Mouse (Mus musculus) heart, embryonic 14.5 days (tissue): ENCODE data around the gene Gm13272. TPM values are rescaled to one million over a fixed set of nuclear protein-coding genes. Genes with fewer than 3 reads are reported as not detected.
"Not testable (repeated sequence)": the region's sequence is repeated elsewhere in the genome, so short reads cannot be mapped to it uniquely, and the experiment has no call there.

Experiments
- ATAC-seq: fragments of 200-750 bp; cut with Nextera tagmentation; 2 replicates; pipeline ENCODE4 v1.8.0; 2017; ENCODE audit warnings: low read depth, moderate TSS enrichment; ENCODE audit not compliant: insufficient number of reproducible peaks, insufficient read depth, low FRiP score
- H3K27ac ChIP-seq, 2 experiments: fragments of 200-500 bp in 1 of 2; fragments of 300-500 bp in 1 of 2; sonication (generic) in 1 of 2; replicated peaks in 1 of 2; 2 replicates each; pipeline ENCODE4 v1.5.1; 2012 to 2014; ENCODE audit warnings: low read depth in 2 of 2, low read length in 2 of 2, control low read depth in 1 of 2, mild to moderate bottlenecking in 1 of 2, mixed read lengths in 1 of 2; ENCODE audit not compliant: control insufficient read depth in 1 of 2, insufficient read depth in 1 of 2
- H3K27me3 ChIP-seq: fragments of 300-500 bp; sonication (generic); 2 replicates; pipeline ENCODE4 v1.6.1; 2014; ENCODE audit warnings: mild to moderate bottlenecking, low read length, control low read depth; ENCODE audit not compliant: control insufficient read depth, insufficient read depth
- H3K36me3 ChIP-seq: fragments of 300-500 bp; sonication (generic); 2 replicates; pipeline ENCODE4 v1.6.1; 2014; ENCODE audit warnings: mild to moderate bottlenecking, control low read depth, low read length, mixed read lengths; ENCODE audit not compliant: control insufficient read depth, insufficient read depth
- H3K4me1 ChIP-seq, 2 experiments: fragments of 200-500 bp in 1 of 2; fragments of 300-500 bp in 1 of 2; sonication (generic) in 1 of 2; 2 replicates each; pipeline ENCODE4 v1.6.1; 2012 to 2014; ENCODE audit warnings: low read length in 2 of 2, control low read depth in 1 of 2, mixed read lengths in 1 of 2; ENCODE audit not compliant: control insufficient read depth in 2 of 2, insufficient read depth in 2 of 2
- H3K4me2 ChIP-seq: fragments of 300-500 bp; sonication (generic); 2 replicates; pipeline ENCODE4 v1.6.1; 2014; ENCODE audit warnings: mild to moderate bottlenecking, low read length
- H3K4me3 ChIP-seq, 2 experiments: fragments of 200-500 bp in 1 of 2; fragments of 300-500 bp in 1 of 2; sonication (generic) in 1 of 2; 2 replicates each; pipeline ENCODE4 v1.5.1; 2012 to 2014; ENCODE audit warnings: low read length in 2 of 2, mild to moderate bottlenecking in 2 of 2, control low read depth in 1 of 2, low read depth in 1 of 2, moderate library complexity in 1 of 2; ENCODE audit not compliant: control insufficient read depth in 1 of 2, insufficient read depth in 1 of 2
- H3K9ac ChIP-seq: fragments of 300-500 bp; sonication (generic); 2 replicates; pipeline ENCODE4 v1.6.1; 2014; ENCODE audit warnings: mild to moderate bottlenecking, low read length
- H3K9me3 ChIP-seq: fragments of 300-500 bp; sonication (generic); 2 replicates; pipeline ENCODE4 v1.6.1; 2016; ENCODE audit warnings: low read length, control low read depth; ENCODE audit not compliant: control insufficient read depth
- WGBS: fragments of 180-500 bp; shearing (Covaris S2); extraction: QIAGEN DNeasy Blood & Tissue Kit; methylation state at CpG from one replicate; pipeline ENCODE4 v1.1.7; 2014; 5-methylcytosine and 5-hydroxymethylcytosine counted together
- polyA plus RNA-seq: library from polyadenylated mRNA; unstranded; fragments of >200 nt; fragmentation: Nextera tagmentation; extraction: Ambion mirVana; gene quantifications from 2 replicates; pipeline ENCODE4 v1.2.1, GENCODE M21; 2014

Gm13272 gene
- polyA plus RNA-seq, 1 experiment from 2014 or later, result not detected

DNA sequence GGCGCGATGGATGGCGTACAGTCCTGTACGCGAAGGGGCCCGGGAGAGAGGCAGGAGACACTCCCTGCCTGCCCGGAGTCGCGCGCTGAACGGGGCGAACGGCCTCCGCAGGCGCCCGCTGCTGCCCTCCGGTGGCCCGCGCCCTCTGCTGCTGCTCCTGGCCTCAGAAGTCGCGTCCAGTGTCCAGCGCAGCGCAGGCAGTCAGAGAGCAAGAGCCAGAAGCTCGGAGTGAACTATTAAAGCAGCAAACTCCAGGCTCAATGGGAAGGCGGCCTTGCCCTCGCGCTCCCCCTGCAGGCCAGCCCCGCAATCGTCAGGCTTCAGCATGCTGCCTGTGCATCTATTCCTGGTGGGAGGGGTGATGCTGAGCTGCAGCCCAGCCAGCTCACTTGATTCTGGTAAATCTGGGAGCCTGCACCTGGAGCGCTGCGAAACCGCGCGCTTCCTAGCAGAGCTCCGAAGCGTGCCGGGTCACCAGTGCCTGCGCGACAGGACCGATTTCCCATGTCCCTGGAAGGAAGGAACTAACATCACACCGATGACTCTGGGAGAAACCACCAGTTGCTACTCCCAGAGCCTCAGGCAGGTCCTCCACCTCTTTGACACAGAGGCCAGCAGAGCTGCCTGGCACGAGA lies 16.1 kb upstream of the Gm13272 start:
- not testable (repeated sequence) for H3K4me1 ChIP-seq, H3K9ac ChIP-seq, H3K9me3 ChIP-seq, H3K36me3 ChIP-seq, H3K27me3 ChIP-seq, ATAC-seq
- Histone ChIP-seq H3K27ac (peak overlapping the region in 1 of 2 experiments; percentile 68; a peak in 3 of 4 replicates), H3K4me2 (peak overlapping the region; percentile 44), H3K4me3 (peak overlapping the region; percentile 14 to 32; a peak in 3 of 4 replicates)
- WGBS, result 4% methylated on average over 28 of the region's 42 CpGs

DNA sequence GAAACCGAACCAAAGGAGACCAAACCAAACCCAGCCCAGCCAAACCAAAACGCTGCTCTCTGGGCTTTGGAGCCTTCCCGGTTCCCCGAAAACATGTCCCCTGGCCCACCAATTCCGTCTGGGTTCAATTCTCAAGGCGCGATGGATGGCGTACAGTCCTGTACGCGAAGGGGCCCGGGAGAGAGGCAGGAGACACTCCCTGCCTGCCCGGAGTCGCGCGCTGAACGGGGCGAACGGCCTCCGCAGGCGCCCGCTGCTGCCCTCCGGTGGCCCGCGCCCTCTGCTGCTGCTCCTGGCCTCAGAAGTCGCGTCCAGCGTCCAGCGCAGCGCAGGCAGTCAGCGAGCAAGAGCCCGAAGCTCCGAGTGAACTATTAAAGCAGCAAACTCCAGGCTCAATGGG lies 6.1 kb upstream of the Gm13272 start, which contains the start of gene Gm13290:
Gm13290 (plus strand) TSS at position 301 of the 400 bp plus-strand sequence.
- not testable (repeated sequence) for ATAC-seq, H3K4me2 ChIP-seq, H3K9me3 ChIP-seq, H3K4me3 ChIP-seq, H3K27me3 ChIP-seq, H3K4me1 ChIP-seq, H3K36me3 ChIP-seq, H3K9ac ChIP-seq, H3K27ac ChIP-seq
- no CpG with 5 or more reads among the region's 32 CpGs for WGBS

DNA sequence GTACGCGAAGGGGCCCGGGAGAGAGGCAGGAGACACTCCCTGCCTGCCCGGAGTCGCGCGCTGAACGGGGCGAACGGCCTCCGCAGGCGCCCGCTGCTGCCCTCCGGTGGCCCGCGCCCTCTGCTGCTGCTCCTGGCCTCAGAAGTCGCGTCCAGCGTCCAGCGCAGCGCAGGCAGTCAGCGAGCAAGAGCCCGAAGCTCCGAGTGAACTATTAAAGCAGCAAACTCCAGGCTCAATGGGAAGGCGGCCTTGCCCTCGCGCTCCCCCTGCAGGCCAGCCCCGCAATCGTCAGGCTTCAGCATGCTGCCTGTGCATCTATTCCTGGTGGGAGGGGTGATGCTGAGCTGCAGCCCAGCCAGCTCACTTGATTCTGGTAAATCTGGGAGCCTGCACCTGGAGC lies 3.0 kb upstream of the Gm13272 start, which contains the start of gene Gm13289:
Gm13289 (plus strand) TSS at position 301 of the 400 bp plus-strand sequence.
- H3K4me2 ChIP-seq, H3K9me3 ChIP-seq, H3K9ac ChIP-seq, H3K4me1 ChIP-seq, H3K36me3 ChIP-seq, H3K4me3 ChIP-seq, H3K27me3 ChIP-seq, H3K27ac ChIP-seq, ATAC-seq: not testable (repeated sequence)
- WGBS, result no CpG with 5 or more reads among the region's 29 CpGs

DNA sequence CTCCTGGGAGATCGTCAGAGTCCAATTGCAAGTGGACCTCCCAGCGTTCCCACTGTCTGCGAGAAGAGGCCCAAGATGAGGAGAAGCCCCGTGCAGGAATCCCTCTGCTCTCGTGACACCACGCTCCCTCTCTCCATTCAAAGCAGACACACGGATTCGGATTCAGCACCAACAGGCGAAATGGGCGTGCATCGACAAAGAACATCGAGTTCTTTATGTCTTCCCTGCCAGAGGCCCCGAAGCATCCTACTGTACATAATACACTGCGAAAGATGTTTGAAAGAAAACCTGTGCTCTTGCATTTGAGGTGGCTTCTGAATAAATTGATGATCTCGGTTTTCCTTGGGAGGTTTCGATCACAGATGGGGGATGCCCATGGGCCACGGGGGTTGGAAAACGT lies 670 bp downstream of the Gm13272 start:
- not testable (repeated sequence) for ATAC-seq, H3K4me2 ChIP-seq, H3K4me1 ChIP-seq, H3K9me3 ChIP-seq, H3K4me3 ChIP-seq, H3K9ac ChIP-seq, H3K27ac ChIP-seq, H3K27me3 ChIP-seq, H3K36me3 ChIP-seq
- WGBS, result 32% methylated on average over 14 of the region's 18 CpGs

DNA sequence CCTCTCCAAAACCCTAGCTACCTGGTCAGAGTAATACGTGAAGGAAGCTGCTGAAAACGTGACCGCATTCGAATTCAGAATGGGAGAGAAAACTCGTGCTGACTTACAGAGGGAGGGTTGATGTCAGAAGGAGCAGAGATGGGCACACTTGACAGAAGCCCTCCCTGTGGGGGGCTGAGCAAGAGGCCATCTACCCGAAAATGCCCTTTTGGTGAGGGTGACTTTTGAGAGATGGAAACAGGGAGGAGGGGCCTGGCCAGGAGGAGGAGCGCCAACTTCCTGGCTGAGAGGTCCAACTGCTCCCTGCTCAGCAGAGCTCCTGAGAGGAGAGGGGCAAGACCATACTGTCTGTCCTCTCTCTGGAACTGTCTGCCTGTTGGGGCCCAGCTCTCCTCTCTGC lies 2.2 kb downstream of the Gm13272 start, which contains the start of gene Ifnz:
Ifnz (plus strand) TSS at position 301 of the 400 bp plus-strand sequence.
- Histone ChIP-seq H3K27ac (peak within 1 kb of the TSS; percentile 33 to 85; a peak in 2 of 4 replicates), H3K4me2 (peak within 1 kb of the TSS; percentile 52), H3K4me3 (peak within 1 kb of the TSS in 1 of 2 experiments; percentile 43; a peak in 2 of 4 replicates)
- not testable (repeated sequence) for H3K27me3 ChIP-seq, H3K36me3 ChIP-seq, H3K9me3 ChIP-seq, H3K4me1 ChIP-seq, H3K9ac ChIP-seq, ATAC-seq
- 0% methylated on average over 2 of the region's 7 CpGs for WGBS

DNA sequence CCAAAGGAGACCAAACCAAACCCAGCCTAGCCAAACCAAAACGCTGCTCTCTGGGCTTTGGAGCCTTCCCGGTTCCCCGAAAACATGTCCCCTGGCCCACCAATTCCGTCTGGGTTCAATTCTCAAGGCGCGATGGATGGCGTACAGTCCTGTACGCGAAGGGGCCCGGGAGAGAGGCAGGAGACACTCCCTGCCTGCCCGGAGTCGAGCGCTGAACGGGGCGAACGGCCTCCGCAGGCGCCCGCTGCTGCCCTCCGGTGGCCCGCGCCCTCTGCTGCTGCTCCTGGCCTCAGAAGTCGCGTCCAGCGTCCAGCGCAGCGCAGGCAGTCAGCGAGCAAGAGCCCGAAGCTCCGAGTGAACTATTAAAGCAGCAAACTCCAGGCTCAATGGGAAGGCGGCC lies 2.7 kb downstream of the Gm13272 start:
- 0% methylated on average over 1 of the region's 31 CpGs for WGBS
- not testable (repeated sequence) for H3K4me1 ChIP-seq, H3K9me3 ChIP-seq, ATAC-seq, H3K36me3 ChIP-seq, H3K27me3 ChIP-seq, H3K9ac ChIP-seq
- H3K4me3 ChIP-seq, result peak overlapping the region in 1 of 2 experiments; percentile 43; a peak in 2 of 4 replicates
- H3K27ac ChIP-seq, result peak overlapping the region; percentile 33 to 85; a peak in 2 of 4 replicates
- H3K4me2 ChIP-seq, result peak overlapping the region; percentile 52

DNA sequence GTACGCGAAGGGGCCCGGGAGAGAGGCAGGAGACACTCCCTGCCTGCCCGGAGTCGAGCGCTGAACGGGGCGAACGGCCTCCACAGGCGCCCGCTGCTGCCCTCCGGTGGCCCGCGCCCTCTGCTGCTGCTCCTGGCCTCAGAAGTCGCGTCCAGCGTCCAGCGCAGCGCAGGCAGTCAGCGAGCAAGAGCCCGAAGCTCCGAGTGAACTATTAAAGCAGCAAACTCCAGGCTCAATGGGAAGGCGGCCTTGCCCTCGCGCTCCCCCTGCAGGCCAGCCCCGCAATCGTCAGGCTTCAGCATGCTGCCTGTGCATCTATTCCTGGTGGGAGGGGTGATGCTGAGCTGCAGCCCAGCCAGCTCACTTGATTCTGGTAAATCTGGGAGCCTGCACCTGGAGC lies 5.8 kb downstream of the Gm13272 start, which contains the start of gene Gm13276:
Gm13276 (plus strand) TSS at position 301 of the 400 bp plus-strand sequence.
- H3K36me3 ChIP-seq, H3K4me1 ChIP-seq, H3K4me2 ChIP-seq, H3K27me3 ChIP-seq, H3K9ac ChIP-seq, ATAC-seq, H3K4me3 ChIP-seq, H3K27ac ChIP-seq, H3K9me3 ChIP-seq: not testable (repeated sequence)
- WGBS, result no CpG with 5 or more reads among the region's 27 CpGs

DNA sequence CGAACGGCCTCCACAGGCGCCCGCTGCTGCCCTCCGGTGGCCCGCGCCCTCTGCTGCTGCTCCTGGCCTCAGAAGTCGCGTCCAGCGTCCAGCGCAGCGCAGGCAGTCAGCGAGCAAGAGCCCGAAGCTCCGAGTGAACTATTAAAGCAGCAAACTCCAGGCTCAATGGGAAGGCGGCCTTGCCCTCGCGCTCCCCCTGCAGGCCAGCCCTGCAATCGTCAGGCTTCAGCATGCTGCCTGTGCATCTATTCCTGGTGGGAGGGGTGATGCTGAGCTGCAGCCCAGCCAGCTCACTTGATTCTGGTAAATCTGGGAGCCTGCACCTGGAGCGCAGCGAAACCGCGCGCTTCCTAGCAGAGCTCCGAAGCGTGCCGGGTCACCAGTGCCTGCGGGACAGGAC lies 8.8 kb downstream of the Gm13272 start, which contains the start of gene Gm13277:
Gm13277 (plus strand) TSS at position 231 of the 400 bp plus-strand sequence.
- H3K4me1 ChIP-seq, H3K4me3 ChIP-seq, H3K4me2 ChIP-seq, H3K27ac ChIP-seq, H3K27me3 ChIP-seq, H3K36me3 ChIP-seq, H3K9me3 ChIP-seq, H3K9ac ChIP-seq, ATAC-seq: not testable (repeated sequence)
- WGBS, result 0% methylated on average over 4 of the region's 28 CpGs
